Mouse (Mus musculus) frontal cortex, adult (tissue): ENCODE results near the gene Gm20772.
"Not testable (repeated sequence)": the region's sequence is repeated elsewhere in the genome, so short reads cannot be mapped to it uniquely, and the experiment has no call there.

ENCODE experiments used
- ATAC-seq: cut with Nextera tagmentation; 2 replicates; pipeline ENCODE4 v1.9.2; 2017; ENCODE audit warnings: mild to moderate bottlenecking, moderate library complexity, mixed read lengths; ENCODE audit not compliant: low TSS enrichment

Gm20772 gene

DNA sequence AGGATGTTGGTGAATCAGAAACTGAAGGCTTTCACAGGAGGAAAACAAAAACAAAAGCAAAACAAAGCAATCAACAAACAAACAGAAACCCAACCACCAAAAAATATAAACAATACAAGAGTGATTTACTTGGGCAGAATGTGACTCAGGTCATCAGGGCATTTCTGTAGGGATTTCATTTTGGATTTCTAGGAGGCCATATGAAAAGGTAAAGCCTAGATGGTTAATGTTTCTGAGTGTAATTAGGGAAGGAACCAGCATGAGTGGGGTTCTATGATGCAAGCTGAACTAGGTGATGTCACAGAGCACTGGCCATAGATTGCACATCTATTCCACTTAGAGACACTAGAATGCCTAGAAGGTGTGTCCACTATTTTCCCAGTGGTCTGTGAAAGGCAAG lies at the start of gene Gm20772, which contains the start of gene Gm20831:
Gm20772 (plus strand) TSS at position 301 of the 400 bp plus-strand sequence.
Gm20831 (plus strand) TSS at position 301 of the 400 bp plus-strand sequence.
- not testable (repeated sequence) for ATAC-seq

DNA sequence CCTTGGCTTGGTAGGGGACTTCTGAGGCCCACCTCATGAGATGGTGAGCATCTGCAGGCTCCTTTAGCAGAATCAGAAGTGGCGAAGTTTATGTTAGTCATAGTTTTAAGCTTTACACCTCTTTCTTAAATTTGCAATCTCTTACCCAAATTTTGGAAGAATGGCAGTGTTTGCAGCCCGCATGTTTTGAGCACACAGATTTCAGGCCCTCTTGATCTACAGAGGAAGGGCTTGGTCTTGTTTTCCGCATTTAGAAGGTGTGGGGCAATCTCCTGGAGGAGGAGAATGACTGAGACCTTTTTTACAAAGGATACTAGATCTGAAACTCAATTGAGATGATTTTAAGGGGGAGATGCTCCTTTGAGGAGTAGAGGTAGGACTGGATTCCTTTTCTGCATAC lies 28.4 kb upstream of the Gm20772 start, which contains the start of gene Gm21904:
Gm21904 (minus strand) TSS at position 101 of the 400 bp plus-strand sequence.
- ATAC-seq, result not testable (repeated sequence)
